Mouse (Mus musculus) liver, embryonic 12.5 days (tissue): Measurements from ENCODE around the gene Ints14. TPM values are rescaled to one million over a fixed set of nuclear protein-coding genes. Genes with fewer than 3 reads are reported as not detected.
"Not testable (repeated sequence)": the region's sequence is repeated elsewhere in the genome, so short reads cannot be mapped to it uniquely, and the experiment has no call there.

Experiments
- ATAC-seq: fragments of 200-750 bp; cut with Nextera tagmentation; 2 replicates; pipeline ENCODE4 v1.8.0; 2017; ENCODE audit warnings: moderate number of reproducible peaks, mild to moderate bottlenecking, moderate library complexity
- H3K27ac ChIP-seq: fragments of 300-500 bp; sonication (generic); 2 replicates; pipeline ENCODE4 v1.5.1; 2016; ENCODE audit warnings: mild to moderate bottlenecking
- H3K27me3 ChIP-seq: fragments of 300-500 bp; sonication (generic); replicated peaks from 2 replicates; pipeline ENCODE4 v1.6.1; 2016; ENCODE audit warnings: mild to moderate bottlenecking, moderate library complexity
- H3K36me3 ChIP-seq: fragments of 300-500 bp; sonication (generic); 2 replicates; pipeline ENCODE4 v1.6.1; 2016; ENCODE audit warnings: mild to moderate bottlenecking, moderate library complexity
- H3K4me1 ChIP-seq: fragments of 300-500 bp; sonication (generic); 2 replicates; pipeline ENCODE4 v1.6.1; 2016
- H3K4me2 ChIP-seq: fragments of 300-500 bp; sonication (generic); 2 replicates; pipeline ENCODE4 v1.6.1; 2016; ENCODE audit warnings: mild to moderate bottlenecking, moderate library complexity
- H3K4me3 ChIP-seq: fragments of 300-500 bp; sonication (generic); 2 replicates; pipeline ENCODE4 v1.5.1; 2016; ENCODE audit warnings: mild to moderate bottlenecking, moderate library complexity
- H3K9ac ChIP-seq: fragments of 300-500 bp; sonication (generic); 2 replicates; pipeline ENCODE4 v1.6.1; 2016; ENCODE audit warnings: mild to moderate bottlenecking, moderate library complexity
- H3K9me3 ChIP-seq: fragments of 300-500 bp; sonication (generic); replicated peaks from 2 replicates; pipeline ENCODE4 v1.6.1; 2016; ENCODE audit warnings: mild to moderate bottlenecking, moderate library complexity
- WGBS: fragments of 180-500 bp; shearing (Covaris S2); methylation state at CpG from one replicate; pipeline ENCODE4 v1.1.7; 2016; ENCODE audit not compliant: insufficient replicate concordance; 5-methylcytosine and 5-hydroxymethylcytosine counted together
- microRNA-seq: library from miRNA; unstranded; fragments of <30 nt; microRNA quantifications from one replicate; pipeline ENCODE4, GENCODE M21; 2017
- polyA plus RNA-seq: library from polyadenylated mRNA; unstranded; fragments of >200 nt; fragmentation: Nextera tagmentation; extraction: Ambion mirVana; gene quantifications from 2 replicates; pipeline ENCODE4 v1.2.1, GENCODE M21; 2016

The Ints14 gene
- polyA plus RNA-seq, 1 experiment from 2014 or later = 42.5 TPM

- 20% methylated on average over 9 of the region's 9 CpGs for WGBS
- no peak for ATAC-seq
- H3K4me2 ChIP-seq = peak overlapping the region; percentile 93
- H3K27ac ChIP-seq = peak overlapping the region; percentile 72
- H3K4me1 ChIP-seq = peaks cover 53% of the 10 kb centered on the region
- peak overlapping the region; percentile 98 for H3K9ac ChIP-seq
- no peaks in the 10 kb centered on the region for H3K27me3 ChIP-seq
- no peaks in the 10 kb centered on the region for H3K36me3 ChIP-seq
- H3K4me3 ChIP-seq = peak overlapping the region; percentile 95
- no peaks in the 10 kb centered on the region for H3K9me3 ChIP-seq
Measured at GRCm38 (mm10) chr9:65021887-65022579, 61.3 kb downstream of the Ints14 start.

- WGBS = 68% methylated on average over 4 of the region's 4 CpGs
- no peak for ATAC-seq
- Histone ChIP-seq H3K27me3 (no peaks in the 10 kb centered on the region), H3K27ac (0 out of 2 replicates have a peak overlapping the region, but pooled peaks have one; percentile 72), H3K4me2 (peak overlapping the region; percentile 93; the same call in 1 of the 2 replicates), H3K4me1 (peaks cover 47% of the 10 kb centered on the region), H3K9me3 (no peaks in the 10 kb centered on the region), H3K4me3 (no peak overlapping the region), H3K9ac (no peak overlapping the region), H3K36me3 (no peaks in the 10 kb centered on the region)
Measured at GRCm38 (mm10) chr9:65022580-65023135, 62.0 kb downstream of the Ints14 start.

GRCm38 (mm10) chr9:65023447-65023846 lies 62.7 kb downstream of the Ints14 start:
- Histone ChIP-seq H3K36me3 (no peaks in the 10 kb centered on the region), H3K4me3 (no peak overlapping the region), H3K4me2 (no peak overlapping the region), H3K9me3 (no peaks in the 10 kb centered on the region), H3K9ac (no peak overlapping the region), H3K27me3 (no peaks in the 10 kb centered on the region), H3K27ac (no peak overlapping the region), H3K4me1 (peaks cover 39% of the 10 kb centered on the region)
- ATAC-seq = no peak
- 76% methylated on average over 3 of the region's 3 CpGs for WGBS

GRCm38 (mm10) chr9:65027241-65027640 lies 66.5 kb downstream of the Ints14 start:
- ATAC-seq = no peak
- Histone ChIP-seq H3K9me3 (no peaks in the 10 kb centered on the region), H3K27me3 (no peaks in the 10 kb centered on the region), H3K36me3 (no peaks in the 10 kb centered on the region), H3K4me1 (peaks cover 19% of the 10 kb centered on the region), H3K4me2 (no peak overlapping the region), H3K27ac (no peak overlapping the region), H3K9ac (no peak overlapping the region), H3K4me3 (no peak overlapping the region)
- 71% methylated on average over 7 of the region's 7 CpGs for WGBS

GRCm38 (mm10) chr9:65028313-65028712 lies 67.6 kb downstream of the Ints14 start:
- Histone ChIP-seq H3K27ac (no peak overlapping the region), H3K9me3 (no peaks in the 10 kb centered on the region), H3K4me3 (no peak overlapping the region), H3K9ac (no peak overlapping the region), H3K36me3 (no peaks in the 10 kb centered on the region), H3K27me3 (no peaks in the 10 kb centered on the region), H3K4me1 (peaks cover 14% of the 10 kb centered on the region), H3K4me2 (no peak overlapping the region)
- WGBS = 78% methylated on average over 5 of the region's 5 CpGs
- no peak for ATAC-seq

GRCm38 (mm10) chr9:65031355-65031754 lies 70.7 kb downstream of the Ints14 start:
- H3K4me2 ChIP-seq = peak overlapping the region; percentile 85
- H3K36me3 ChIP-seq = peaks cover 20% of the 10 kb centered on the region
- WGBS = 26% methylated on average over 5 of the region's 5 CpGs
- H3K27ac ChIP-seq, ATAC-seq, H3K27me3 ChIP-seq, H3K9me3 ChIP-seq, H3K9ac ChIP-seq: not testable (repeated sequence)
- peaks cover 31% of the 10 kb centered on the region for H3K4me1 ChIP-seq
- peak overlapping the region; percentile 99; the same call in 1 of the 2 replicates for H3K4me3 ChIP-seq

- Histone ChIP-seq H3K4me3 (peak overlapping the region; percentile 99), H3K36me3 (peaks cover 25% of the 10 kb centered on the region), H3K9ac (peak overlapping the region; percentile 99), H3K27me3 (no peaks in the 10 kb centered on the region), H3K9me3 (no peaks in the 10 kb centered on the region), H3K4me1 (peaks cover 31% of the 10 kb centered on the region), H3K4me2 (peak overlapping the region; percentile 85), H3K27ac (peak overlapping the region; percentile 96)
- ATAC-seq = peak; percentile 58
- 22% methylated on average over 4 of the region's 4 CpGs for WGBS
Measured at GRCm38 (mm10) chr9:65031894-65032268, 71.2 kb downstream of the Ints14 start.

GRCm38 (mm10) chr9:65032269-65033108 lies 71.8 kb downstream of the Ints14 start, which contains the start of gene Dpp8:
Dpp8 (plus strand) TSS chr9:65032414.
- H3K4me1 ChIP-seq = peaks cover 31% of the 10 kb centered on the region
- peak within 1 kb of the TSS; percentile 96 for H3K27ac ChIP-seq
- H3K36me3 ChIP-seq = peaks cover 31% of the 10 kb centered on the region
- H3K27me3 ChIP-seq = no peaks in the 10 kb centered on the region
- under 1% methylated on average over 74 of the region's 85 CpGs for WGBS
- peak within 1 kb of the TSS; percentile 99 for H3K4me3 ChIP-seq
- peak; percentile 93 for ATAC-seq
- H3K9me3 ChIP-seq = no peaks in the 10 kb centered on the region
- H3K4me2 ChIP-seq = peak within 1 kb of the TSS; percentile 85
- peak within 1 kb of the TSS; percentile 99 for H3K9ac ChIP-seq

- no peak overlapping the region for H3K4me2 ChIP-seq
- no peak for ATAC-seq
- no peaks in the 10 kb centered on the region for H3K9me3 ChIP-seq
- 93% methylated on average over 1 of the region's 1 CpGs for WGBS
- H3K4me1 ChIP-seq = peaks cover 25% of the 10 kb centered on the region
- no peak overlapping the region for H3K27ac ChIP-seq
- H3K4me3 ChIP-seq = no peak overlapping the region
- peaks cover 69% of the 10 kb centered on the region for H3K36me3 ChIP-seq
- H3K27me3 ChIP-seq = no peaks in the 10 kb centered on the region
- H3K9ac ChIP-seq = no peak overlapping the region
Measured at GRCm38 (mm10) chr9:65036456-65036855, 75.8 kb downstream of the Ints14 start.

Small RNAs within 50 kb of the gene (microRNA-seq; reads per million reads assigned to microRNA genes)
- not detected for gene Gm25640

Other genes starting within 250 kb of the Ints14 start
- gene Rab11a, start 223.1 kb upstream of the Ints14 start, polyA plus RNA-seq = 240 and 248 TPM in 2 replicates
- 32.6 and 32.7 TPM in 2 replicates for gene Dennd4a, start 149.6 kb upstream of the Ints14 start, polyA plus RNA-seq
- gene Slc24a1, start 9.3 kb upstream of the Ints14 start, polyA plus RNA-seq = 0.11 and 0.13 TPM in 2 replicates
- 68.3 and 71.9 TPM in 2 replicates for gene Hacd3, start 60.8 kb downstream of the Ints14 start, polyA plus RNA-seq
- gene Dpp8, start 71.5 kb downstream of the Ints14 start, polyA plus RNA-seq = 31.4 and 32.8 TPM in 2 replicates
- gene Igdcc4, start 140.6 kb downstream of the Ints14 start, polyA plus RNA-seq = 5.6 and 6.3 TPM in 2 replicates
- 0.75 and 0.79 TPM in 2 replicates for gene Igdcc3, start 180.3 kb downstream of the Ints14 start, polyA plus RNA-seq
- 7.7 and 8.6 TPM in 2 replicates for gene Parp16, start 234.4 kb downstream of the Ints14 start, polyA plus RNA-seq